Mouse (Mus musculus): ENCODE measurements at regions not wholly inside any gene's neighbourhood (a gene's known extent, or its start where the extent isn't known, plus 50 kb on each side); places are given as distances from the start of the nearest gene placed in this dataset.

GRCm38 (mm10) chr3:37799809-37800208 is 75.5 kb upstream of the Gm5148 start:
- no peak for DNase-seq (ENCODE audit: low spot score in 2 of 2)

DNA sequence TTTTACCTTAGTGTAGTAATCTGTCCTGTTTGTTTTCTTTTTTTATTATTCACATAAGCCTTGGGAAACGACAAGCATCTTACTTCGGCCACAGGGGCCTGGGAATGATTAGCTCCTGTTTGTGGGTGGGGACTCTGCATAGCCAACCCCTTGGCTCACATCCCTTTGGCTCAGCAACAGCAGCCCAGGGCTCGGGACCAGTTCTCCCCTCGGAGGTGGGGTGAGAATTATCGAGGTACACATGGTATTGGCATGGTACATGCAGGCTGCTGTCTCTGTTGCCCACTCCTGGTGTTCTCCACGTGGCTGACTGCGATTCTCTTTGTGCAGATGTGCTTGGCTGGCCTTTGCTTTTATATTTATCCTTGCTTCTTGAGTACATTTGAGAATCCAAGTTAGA is 65.4 kb upstream of the Gm5148 start:
- no peak for DNase-seq (ENCODE audit: low spot score in 2 of 2)

GRCm38 (mm10) chr3:37789143-37789697 is 64.9 kb upstream of the Gm5148 start:
- no peak for DNase-seq (ENCODE audit: low spot score in 2 of 2)

- DNase-seq (ENCODE audit: low spot score in 2 of 2) = no peak
These were observed 64.1 kb upstream of the Gm5148 start for GRCm38 (mm10) chr3:37788366-37788765.

GRCm38 (mm10) chr3:37786792-37787191 is 62.5 kb upstream of the Gm5148 start:
- no peak for DNase-seq (ENCODE audit: low spot score in 2 of 2)

DNA sequence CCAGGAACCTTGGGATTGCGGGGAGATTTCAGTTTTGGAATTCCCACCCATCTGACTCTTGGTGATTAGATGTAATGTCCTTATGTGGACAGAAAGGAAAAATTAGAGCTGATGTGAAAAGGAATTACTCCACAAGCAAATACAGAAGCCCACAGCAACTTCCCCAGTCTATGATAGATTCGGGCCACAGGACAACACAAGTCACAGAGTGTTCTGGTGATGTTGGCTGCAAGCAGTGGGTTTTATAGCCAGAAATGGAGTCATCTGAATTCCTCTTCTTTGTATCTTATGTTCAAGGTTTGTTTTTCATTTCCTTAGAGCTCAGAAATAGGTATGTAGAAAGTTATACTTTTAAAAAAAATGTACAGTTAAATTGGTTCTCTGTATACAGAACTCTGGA is 56.8 kb upstream of the Gm5148 start:
- no peak for DNase-seq (ENCODE audit: low spot score in 2 of 2)

- DNase-seq (ENCODE audit: low spot score in 2 of 2) = no peak
These were observed 55.7 kb upstream of the Gm5148 start for GRCm38 (mm10) chr3:37779867-37780475.

GRCm38 (mm10) chr3:37778386-37778785 is 54.1 kb upstream of the Gm5148 start:
- DNase-seq (ENCODE audit: low spot score in 2 of 2) = no peak

- DNase-seq (ENCODE audit: low spot score in 2 of 2) = no peak
These were observed 51.9 kb upstream of the Gm5148 start for GRCm38 (mm10) chr3:37776224-37776623.
